Mouse (Mus musculus) neural tube, embryonic 10.5 days (tissue): ENCODE results near the gene Slc25a53.
A peak's percentile ranks its signal among the peaks of the same experiment; 100 is the strongest.
"Not testable (repeated sequence)": the region's sequence is repeated elsewhere in the genome, so short reads cannot be mapped to it uniquely, and the experiment has no call there.

Experiments used
- DNase-seq: peaks from one replicate; pipeline ENCODE4 v3.0.0-alpha.2; 2017; ENCODE audit warnings: low spot score; ENCODE audit errors: extremely low spot score

The Slc25a53 gene

GRCm38 (mm10) chrX:136975397-136975796 is 62.7 kb downstream of the Slc25a53 start, which contains the start of gene Tmsb15b2:
Gene Tmsb15b2, minus strand, starts transcription at chrX:136975497.
- not testable (repeated sequence) for DNase-seq

GRCm38 (mm10) chrX:136959688-136960087 is 78.4 kb downstream of the Slc25a53 start:
- no peak for DNase-seq

- not testable (repeated sequence) for DNase-seq
Observed at GRCm38 (mm10) chrX:136958300-136958699, 79.8 kb downstream of the Slc25a53 start.

- DNase-seq: peak; percentile 19
Observed at GRCm38 (mm10) chrX:136957583-136958279, 80.4 kb downstream of the Slc25a53 start.

GRCm38 (mm10) chrX:136937985-136938384 is 100.1 kb downstream of the Slc25a53 start:
- no peak for DNase-seq
